Mouse (Mus musculus) c-Kit-positive CD71-negative TER-119-negative erythroid progenitor cells, embryonic 14.5 days (primary cell): ENCODE measurements around the gene Xcr1.

Experiments
- DNase-seq: peaks from one replicate; pipeline ENCODE4 v3.0.0-alpha.2; 2013; ENCODE audit warnings: low read depth

The Xcr1 gene

GRCm38 (mm10) chr9:123814821-123815220 is 47.0 kb downstream of the Xcr1 start:
- no peak for DNase-seq

DNA sequence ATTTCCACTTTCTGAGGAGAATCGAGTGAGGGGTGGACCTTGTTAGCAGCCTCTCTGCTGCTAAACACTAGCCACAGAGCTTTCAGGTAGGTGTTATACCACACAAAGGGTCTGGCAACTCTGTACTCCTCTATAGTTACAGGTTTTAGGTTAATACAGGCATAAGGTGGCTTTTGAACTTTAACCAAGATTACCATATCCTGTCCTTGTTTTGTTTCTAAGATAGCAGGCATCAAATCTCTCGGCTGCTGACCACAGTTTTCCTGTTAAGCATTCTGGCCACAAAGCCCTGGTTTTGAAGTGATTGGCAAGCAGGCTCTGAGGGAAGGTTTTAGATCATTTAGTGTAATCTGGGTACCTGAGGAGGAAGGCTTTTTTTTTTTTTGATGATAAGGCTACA is 47.5 kb downstream of the Xcr1 start:
- DNase-seq = no peak

DNA sequence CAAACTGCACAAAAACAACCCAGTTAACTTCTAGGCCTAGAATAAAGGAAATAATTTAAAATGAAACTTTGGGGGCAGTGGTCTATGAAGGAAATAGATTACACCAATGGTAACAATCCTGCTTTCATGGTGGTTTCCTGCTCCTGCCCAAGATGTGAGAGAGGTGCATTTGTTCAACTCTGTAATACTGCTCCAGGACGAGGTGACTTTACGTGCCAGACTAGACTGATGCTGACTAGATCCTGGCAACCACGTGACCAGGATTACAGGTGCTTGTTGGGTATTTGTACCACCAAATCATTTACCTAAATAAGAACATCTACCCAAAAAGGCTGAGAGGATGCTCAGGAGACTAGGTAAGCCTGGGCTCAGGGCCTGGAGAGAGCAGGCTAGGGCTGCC is 50.0 kb downstream of the Xcr1 start:
- no peak for DNase-seq

DNA sequence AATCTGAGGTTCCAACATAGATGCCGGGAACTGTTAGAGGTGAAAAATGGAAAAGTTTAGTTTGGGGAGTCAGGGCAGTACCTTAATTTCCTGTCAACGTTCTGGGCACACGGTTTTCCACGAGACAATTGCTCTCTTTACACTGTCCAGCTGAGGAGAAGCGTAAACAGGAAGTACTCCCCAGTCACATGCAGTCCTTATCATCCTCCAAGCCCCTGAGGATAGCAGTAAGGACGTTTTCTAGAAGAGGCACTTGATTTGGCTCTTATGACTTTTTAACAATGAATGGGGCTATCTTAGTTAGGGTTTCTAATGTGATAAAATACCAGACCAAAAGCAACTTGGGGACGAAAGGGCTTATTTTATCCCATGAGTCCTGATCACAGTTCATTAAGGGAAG is 53.2 kb downstream of the Xcr1 start:
- no peak for DNase-seq

- DNase-seq = no peak
Measured at GRCm38 (mm10) chr9:123806267-123806666, 55.6 kb downstream of the Xcr1 start, which contains the start of gene Cxcr6. Gene Cxcr6, plus strand, starts transcription at chr9:123806475.

DNA sequence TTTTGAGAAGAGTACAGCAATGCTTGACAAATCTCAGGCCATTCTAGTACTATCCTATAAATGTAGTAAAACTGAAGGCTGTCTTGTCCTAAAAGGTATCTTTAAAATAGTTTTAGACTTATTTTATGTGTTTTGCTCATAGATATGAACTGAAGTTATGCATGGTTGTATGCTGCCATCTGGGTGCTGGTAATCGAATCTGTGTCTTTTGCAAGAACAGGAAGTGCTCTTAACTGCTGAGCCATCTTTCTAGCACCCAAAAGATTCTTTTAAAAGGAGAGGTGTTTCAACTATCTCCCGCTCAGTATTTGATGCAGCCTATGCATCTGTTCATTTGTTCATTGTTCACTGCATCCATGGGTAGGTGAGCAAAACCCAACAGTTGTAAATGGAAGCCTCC is 56.6 kb downstream of the Xcr1 start:
- no peak for DNase-seq

DNA sequence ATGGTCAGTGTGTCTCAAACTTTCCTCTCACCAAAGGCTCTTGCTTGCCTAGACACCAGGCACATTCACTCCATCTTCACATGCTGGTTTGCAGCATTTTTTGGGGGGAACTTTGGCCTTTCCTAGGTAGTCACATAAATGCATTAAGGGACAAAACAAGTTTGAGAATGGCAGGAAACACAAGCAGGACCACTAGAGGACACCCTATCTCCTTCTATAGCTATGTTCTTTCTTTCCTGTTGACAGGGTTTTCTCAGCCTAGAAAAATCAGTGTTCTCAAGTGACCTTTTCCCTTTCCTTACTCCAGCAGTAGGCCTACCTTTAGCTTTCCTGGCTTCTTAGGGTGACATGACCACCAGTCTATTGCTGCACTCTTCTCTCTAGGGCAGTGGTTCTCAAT is 58.9 kb downstream of the Xcr1 start:
- DNase-seq = no peak

- no peak for DNase-seq
Measured at GRCm38 (mm10) chr9:123802421-123802820, 59.4 kb downstream of the Xcr1 start.
